In genomic region chr9:60951071-60951561, GRCm38 (mm10) we compare ENCODE assay signal across 8 mouse cellular contexts.
DNase-seq lines count a peak whose midpoint lies in the region; ATAC-seq and TF ChIP-seq lines count a peak whose summit lies in the region.

No protein-coding gene starts in this region.

- DNase-seq in urinary bladder, postnatal 14 days (ENCODE audit: low spot score): peak; percentile 46
- DNase-seq in urinary bladder, postnatal 25 days (ENCODE audit: low spot score): no peak
- DNase-seq in kidney, adult 8-10 months: peak; percentile 9 to 12
- peak; percentile 93 for DNase-seq in midbrain, embryonic 11.5 days (ENCODE audit: low spot score, missing footprints)
- DNase-seq in layer of hippocampus, postnatal 36 days: no peak

- no peak for TF ChIP-seq POLR2A in embryonic fibroblast, embryonic 13.5 days (IDR thresholded peaks at IDR 0.05; ENCODE audit: low read depth, low read length)

- H3K9me3 ChIP-seq in midbrain, embryonic 11.5 days (ENCODE audit: control insufficient read depth, low read length): no peaks in the 10 kb centered on the region

- H3K27me3 ChIP-seq in midbrain, embryonic 11.5 days (ENCODE audit: control insufficient read depth, insufficient read depth, low read length): no peaks in the 10 kb centered on the region

- H3K36me3 ChIP-seq in midbrain, embryonic 11.5 days (ENCODE audit: control insufficient read depth, insufficient read depth, low read length): no peaks in the 10 kb centered on the region

- peak overlapping the region; percentile 18; the same call in 1 of the 2 replicates for H3K9ac ChIP-seq in midbrain, embryonic 11.5 days (ENCODE audit: low read length)

- H3K4me1 ChIP-seq in embryonic fibroblast, embryonic 13.5 days (ENCODE audit: control insufficient read depth, insufficient read depth, low read length): peaks cover 6% of the 10 kb centered on the region
- H3K4me1 ChIP-seq in midbrain, embryonic 11.5 days (ENCODE audit: control insufficient read depth, insufficient read depth, low read length): peaks cover 18% of the 10 kb centered on the region

- peak; percentile 59 for ATAC-seq in midbrain, embryonic 11.5 days (ENCODE audit: low FRiP score)
- no peak for ATAC-seq in erythroid progenitor cell, adult 5-6 weeks (replicated peaks; ENCODE audit: low FRiP score, poor library complexity, severe bottlenecking)
- no peak for ATAC-seq in monocyte, adult 5-6 weeks (replicated peaks; ENCODE audit: insufficient number of reproducible peaks, low FRiP score, low TSS enrichment, poor library complexity, severe bottlenecking)

- WGBS in midbrain, embryonic 11.5 days: 9% methylated on average over 10 of the region's 10 CpGs

- no peak overlapping the region for H3K4me3 ChIP-seq in embryonic fibroblast, embryonic 13.5 days (ENCODE audit: insufficient read depth, low read length)
- H3K4me3 ChIP-seq in midbrain, embryonic 11.5 days (ENCODE audit: low read depth, low read length): no peak overlapping the region

- H3K4me2 ChIP-seq in midbrain, embryonic 11.5 days: no peak overlapping the region

- peak overlapping the region; percentile 5; the same call in 1 of the 2 replicates for H3K27ac ChIP-seq in embryonic fibroblast, embryonic 13.5 days (ENCODE audit: insufficient read depth, low read length)
- peak overlapping the region; percentile 62 for H3K27ac ChIP-seq in midbrain, embryonic 11.5 days (ENCODE audit: low read depth, low read length)

- TF ChIP-seq CTCF in embryonic fibroblast, embryonic 13.5 days (IDR thresholded peaks at IDR 0.05; ENCODE audit: borderline replicate concordance, insufficient read depth, low read length): no peak

Comparison
In these comparisons a context has a peak if more than half of its experiments do, and no peak if none do; other contexts are left out.
1. DNase-seq: peak in urinary bladder, postnatal 14 days (single experiment), kidney, adult 8-10 months (2 of 2) and midbrain, embryonic 11.5 days (single experiment); none in urinary bladder, postnatal 25 days (single experiment) and layer of hippocampus, postnatal 36 days (0 of 2).